Mouse (Mus musculus) thymus, postnatal 10 days (tissue): ENCODE results near the gene Slc30a3.
"Not testable (repeated sequence)": the region's sequence is repeated elsewhere in the genome, so short reads cannot be mapped to it uniquely, and the experiment has no call there.

Experiments used
- DNase-seq, 2 experiments: peaks; one replicate each; pipeline ENCODE4 v3.0.0; 2021; ENCODE audit warnings: low spot score in 2 of 2

Gene Slc30a3

DNA sequence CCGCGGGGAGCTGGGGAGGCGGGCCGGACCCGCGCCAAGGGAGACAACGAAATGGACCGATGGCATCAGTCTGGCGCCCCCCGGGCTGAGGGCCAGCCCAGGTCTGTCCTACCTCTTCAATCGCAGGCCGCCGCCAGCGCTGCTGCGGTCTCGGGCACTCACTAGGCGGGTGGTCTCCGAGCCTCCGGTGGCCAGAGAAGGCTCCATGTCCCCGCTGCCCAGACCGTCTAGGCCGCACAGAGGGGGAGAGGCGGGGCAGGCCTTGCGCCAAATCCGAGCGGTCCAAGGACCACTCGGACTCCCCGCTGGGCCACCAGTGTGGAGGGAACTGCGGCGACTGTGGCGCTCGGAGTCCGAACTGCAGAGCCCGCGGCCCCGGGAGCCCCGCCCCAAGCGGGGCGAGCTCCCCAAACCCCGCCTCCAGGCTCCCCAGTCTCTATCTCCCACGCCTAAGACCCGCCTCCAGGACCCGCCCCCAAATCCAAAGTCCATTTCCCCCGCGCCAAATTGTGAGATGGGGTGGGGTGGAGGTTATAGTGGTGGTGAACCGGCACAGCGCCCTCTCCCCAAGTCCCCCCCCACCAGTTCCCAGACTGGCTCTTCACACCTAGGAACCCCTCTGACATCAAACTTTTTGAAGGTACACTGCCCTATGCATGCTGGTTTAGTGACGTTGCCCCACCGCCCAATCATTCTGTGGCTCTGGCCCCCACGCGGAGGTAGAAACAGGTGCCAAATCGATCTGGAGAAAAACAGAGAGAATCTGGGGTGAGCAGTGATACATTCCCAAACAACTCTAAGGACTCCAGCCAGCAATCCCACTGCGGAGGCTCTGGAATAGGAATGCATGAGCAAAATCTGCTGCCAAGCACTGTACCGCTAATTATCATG is 14.6 kb downstream of the Slc30a3 start:
- DNase-seq: peak; percentile 25 to 43

- DNase-seq: no peak
Observed at GRCm38 (mm10) chr5:31092231-31092975, 15.6 kb downstream of the Slc30a3 start.

GRCm38 (mm10) chr5:31087131-31087530 is 20.9 kb downstream of the Slc30a3 start:
- no peak for DNase-seq

DNA sequence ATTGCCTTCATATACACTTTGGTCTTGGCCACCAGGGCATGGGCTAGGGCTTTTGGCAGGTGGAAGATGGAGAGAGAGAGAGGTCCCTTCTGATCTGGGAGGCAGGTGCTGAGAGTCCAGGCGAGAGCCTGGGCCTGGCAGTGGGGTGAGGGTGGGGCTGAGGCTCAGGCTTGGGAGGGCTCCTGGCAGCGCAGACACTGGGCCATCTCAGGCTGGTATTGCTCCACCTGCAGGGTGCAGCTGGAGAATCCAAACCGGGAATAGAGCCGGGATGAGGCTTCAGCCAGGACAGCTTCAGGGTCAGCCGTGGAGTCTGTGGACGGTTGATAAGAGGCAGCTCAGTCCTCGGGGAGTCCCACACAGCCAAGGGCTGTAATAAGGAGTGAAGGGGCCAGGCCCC is 21.4 kb downstream of the Slc30a3 start:
- no peak for DNase-seq

DNA sequence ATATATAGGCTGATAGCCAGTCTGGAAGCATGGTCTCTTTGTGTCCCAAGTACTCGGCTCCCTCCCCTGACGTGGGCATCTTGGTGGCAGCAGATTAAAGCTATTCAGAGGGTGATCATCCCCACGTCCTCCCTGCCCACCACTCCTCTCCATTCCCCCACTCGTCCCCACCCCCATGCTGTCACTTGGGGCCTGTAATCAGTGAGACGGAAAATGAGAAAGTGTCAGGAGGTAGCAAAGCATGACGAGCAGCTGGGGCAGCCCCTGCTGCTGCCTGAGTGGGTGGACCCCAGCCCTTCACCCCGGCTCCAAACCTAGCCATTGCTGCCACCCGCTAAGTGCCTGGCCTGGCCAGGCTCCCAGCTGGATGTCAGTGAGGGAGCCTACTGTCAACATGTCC is 24.1 kb downstream of the Slc30a3 start:
- DNase-seq: no peak

DNA sequence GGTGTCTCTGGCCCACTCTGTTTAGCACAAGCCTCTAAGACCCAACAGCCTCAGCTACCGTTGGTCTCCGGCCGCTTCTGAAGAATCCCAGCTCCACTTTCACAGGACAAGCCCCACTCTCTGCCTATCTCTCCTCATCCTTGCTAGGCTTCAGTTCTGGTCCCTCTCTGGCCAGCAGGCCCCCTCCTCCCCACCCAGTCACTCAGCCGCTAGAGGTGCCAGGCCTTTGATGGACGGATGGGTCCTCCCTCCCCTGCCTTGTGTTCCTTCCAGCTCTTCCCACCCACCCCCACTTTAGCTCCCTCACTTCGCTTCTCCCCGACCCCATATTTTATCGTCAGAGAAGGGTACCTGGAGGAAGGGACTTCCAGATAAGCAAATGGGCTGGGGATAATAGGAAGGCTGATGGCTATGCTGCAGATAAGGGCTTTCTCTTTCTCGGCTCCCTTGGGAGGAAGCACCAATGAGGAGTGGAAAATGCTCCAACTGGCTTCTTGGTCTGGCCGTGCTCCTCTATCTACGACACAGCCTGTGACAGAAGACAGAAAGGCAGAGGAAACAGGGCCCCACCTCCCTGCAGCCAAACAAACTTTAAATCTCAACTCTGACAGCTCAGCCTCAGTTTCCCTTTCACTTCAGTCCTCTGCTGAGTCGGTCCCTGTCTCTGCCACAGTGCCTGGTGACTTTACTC is 25.0 kb downstream of the Slc30a3 start:
- DNase-seq: no peak

- peak; percentile 28 to 69 for DNase-seq
Observed at GRCm38 (mm10) chr5:31082355-31082754, 25.7 kb downstream of the Slc30a3 start.

DNA sequence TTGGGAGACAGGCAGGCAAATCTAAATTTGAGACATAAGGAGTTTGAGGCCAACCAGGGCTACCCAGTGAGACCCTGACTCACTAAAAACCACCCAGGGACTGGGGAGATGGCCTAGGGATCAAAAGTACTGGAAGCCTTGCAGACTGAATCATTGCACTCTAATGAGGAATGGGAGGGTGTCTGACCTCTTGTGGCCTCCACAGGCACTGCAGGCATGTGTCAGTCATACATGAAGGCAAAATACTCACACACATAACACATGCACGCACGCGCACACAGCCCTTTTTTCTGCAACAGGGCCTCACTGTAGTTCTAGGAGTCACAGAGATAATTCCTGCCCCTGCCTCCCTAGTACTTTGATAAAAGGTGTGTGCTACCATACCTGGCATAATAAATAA is 26.7 kb downstream of the Slc30a3 start:
- peak; percentile 21 to 58 for DNase-seq

GRCm38 (mm10) chr5:31080795-31081164 is 27.3 kb downstream of the Slc30a3 start:
- DNase-seq: no peak

DNA sequence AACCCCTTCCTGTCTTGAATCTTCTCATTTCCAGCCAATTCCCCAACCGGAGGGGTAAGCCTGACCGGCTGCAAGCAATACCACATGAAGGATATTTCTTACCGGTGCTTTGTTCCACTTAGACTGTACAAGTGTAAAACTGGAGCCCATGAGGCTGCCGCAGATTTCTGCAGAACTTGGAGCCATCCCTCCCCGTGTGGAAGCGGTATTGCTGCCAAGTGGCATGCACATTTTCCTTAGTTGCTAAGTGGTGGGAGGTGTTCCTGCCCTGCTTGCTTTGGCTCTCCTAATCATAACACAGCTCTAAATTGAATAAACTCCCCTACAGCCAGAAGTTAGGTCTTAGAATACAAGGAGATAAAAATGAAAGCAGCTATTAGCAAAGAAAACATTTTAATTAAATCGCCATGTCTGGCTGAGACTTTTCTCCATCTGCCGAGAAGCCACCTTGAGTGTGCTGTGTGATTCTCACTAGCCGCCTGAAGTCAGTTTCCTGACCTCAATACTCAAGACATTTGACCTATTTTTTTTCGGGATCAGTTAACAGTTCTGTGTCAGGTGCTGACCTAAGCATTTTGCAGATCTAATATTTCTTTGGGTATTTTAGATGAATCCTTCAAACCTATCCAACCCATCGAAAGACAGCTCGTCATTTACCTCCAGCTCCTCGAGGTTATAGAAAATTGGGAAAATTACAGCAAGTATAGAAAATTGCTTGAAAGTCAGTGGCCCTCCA is 27.8 kb downstream of the Slc30a3 start:
- DNase-seq: no peak

DNA sequence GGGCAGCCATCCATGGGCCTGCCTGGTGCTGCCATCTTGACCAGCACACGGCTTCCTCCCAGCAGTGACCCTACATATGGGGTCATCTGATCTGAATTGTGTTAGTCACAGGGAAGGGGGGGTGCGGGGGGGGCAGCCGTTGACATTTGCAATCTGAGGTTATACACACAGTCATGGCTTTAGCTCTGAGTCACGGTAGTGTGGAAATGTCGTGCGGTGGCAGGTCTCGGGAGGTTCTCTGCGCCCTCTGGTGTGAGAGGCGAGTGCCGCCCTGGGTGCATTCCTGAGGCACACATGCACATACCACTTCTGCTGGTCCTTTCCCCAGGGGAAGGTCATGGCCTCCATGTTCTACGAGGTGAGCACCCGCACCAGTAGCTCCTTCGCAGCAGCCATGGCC is 31.7 kb downstream of the Slc30a3 start:
- no peak for DNase-seq

GRCm38 (mm10) chr5:31073176-31073575 is 34.9 kb downstream of the Slc30a3 start:
- DNase-seq: no peak

DNA sequence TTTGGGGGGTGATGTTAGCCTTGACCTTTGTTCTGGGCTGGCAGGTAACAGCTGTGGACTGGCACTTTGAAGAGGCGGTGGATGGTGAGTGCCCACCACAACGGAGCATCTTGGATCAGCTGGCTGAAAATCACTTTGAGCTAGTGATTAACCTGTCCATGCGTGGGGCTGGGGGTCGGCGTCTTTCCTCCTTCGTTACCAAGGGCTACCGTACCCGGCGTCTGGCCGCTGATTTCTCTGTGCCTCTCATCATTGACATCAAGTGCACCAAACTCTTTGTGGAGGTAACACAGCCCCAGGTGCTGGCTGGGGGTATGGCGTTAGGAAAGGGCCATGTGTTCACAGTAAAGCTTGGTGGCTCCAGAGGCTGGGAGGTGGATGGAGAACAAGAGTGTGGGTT is 36.2 kb downstream of the Slc30a3 start:
- DNase-seq: no peak

- no peak for DNase-seq
Observed at GRCm38 (mm10) chr5:31071059-31071458, 37.0 kb downstream of the Slc30a3 start.

- DNase-seq: no peak
Observed at GRCm38 (mm10) chr5:31069810-31070209, 38.2 kb downstream of the Slc30a3 start.

DNA sequence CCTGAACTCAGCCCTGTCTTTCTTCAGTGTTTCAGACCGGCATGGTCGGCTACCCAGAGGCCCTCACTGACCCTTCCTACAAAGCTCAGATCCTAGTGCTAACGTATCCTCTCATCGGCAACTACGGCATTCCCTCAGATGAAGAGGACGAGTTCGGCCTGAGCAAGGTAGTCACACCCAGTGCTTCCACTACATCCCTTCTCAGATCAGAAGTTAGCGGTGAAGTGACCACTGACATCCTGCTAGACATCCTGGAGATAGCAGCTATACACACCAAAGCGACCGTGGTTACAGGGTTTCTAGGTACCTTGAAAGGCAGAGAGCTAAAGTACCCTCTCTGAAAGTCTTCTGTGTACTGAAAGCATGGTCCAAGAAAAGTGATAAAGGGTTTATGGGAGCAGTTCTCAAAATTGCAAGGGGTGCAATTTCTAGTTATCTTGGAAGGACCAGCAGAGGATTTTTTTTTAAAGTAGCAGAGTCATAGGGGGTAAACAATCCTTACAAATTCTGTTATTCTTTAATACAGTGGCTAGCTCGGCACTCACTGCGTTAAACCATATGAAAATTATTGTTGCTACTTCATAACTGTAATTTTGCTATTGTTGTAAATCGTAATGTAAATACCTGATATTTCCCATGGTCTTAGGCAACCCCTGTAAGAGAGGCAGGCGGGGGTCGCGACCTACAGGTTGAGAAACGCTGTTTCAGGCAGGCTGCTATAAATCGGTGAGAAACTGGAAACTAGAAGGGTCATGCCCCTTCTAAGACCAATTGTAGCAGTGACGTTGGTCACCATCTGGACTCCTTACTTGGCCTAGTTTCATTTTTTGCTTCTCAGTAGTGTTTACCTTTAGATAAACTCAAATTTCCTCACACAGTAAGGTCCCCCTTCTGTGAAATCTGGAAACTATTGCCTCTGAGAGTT is 52.6 kb downstream of the Slc30a3 start:
- DNase-seq: no peak

GRCm38 (mm10) chr5:31054261-31055215 is 53.5 kb downstream of the Slc30a3 start, which contains the start of gene Cad:
TSS of gene Cad (plus strand) at chr5:31054780.
- DNase-seq: peak; percentile 91 to 92

DNA sequence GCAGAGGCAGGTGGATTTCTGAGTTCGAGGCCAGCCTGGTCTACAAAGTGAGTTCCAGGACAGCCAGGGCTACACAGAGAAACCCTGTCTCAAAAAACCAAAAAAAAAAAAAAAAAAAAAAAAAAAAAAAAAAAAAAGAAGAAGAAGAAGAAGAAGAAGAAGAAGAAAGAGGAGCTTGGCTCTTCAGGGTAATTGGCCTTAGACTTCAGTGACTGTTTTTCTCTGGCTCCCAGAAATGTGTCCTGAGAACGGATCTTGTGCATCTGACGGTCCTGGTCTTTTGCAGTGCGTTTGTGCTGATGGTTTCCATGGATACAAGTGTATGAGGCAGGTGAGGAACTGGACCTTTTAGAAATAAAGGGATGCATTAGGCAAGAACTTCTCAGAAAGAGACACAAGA is 54.3 kb downstream of the Slc30a3 start:
- DNase-seq: not testable (repeated sequence)

GRCm38 (mm10) chr5:31050427-31050826 is 57.6 kb downstream of the Slc30a3 start:
- DNase-seq: no peak
